Mouse (Mus musculus) left cerebral cortex, postnatal 36 days (tissue): ENCODE data around the gene Chpf2. TPM values are rescaled to one million over a fixed set of nuclear protein-coding genes. Genes with fewer than 3 reads are reported as not detected.

Source experiments
- DNase-seq, 2 experiments: peaks; one replicate each; pipeline ENCODE4 v3.0.0; 2021 to 2022; ENCODE audit warnings: low spot score in 2 of 2, mixed read lengths in 1 of 2
- intact Hi-C: fragments of 180-260 bp; cut with DNase I; formaldehyde crosslinking; loops from one replicate; pipeline ENCODE4 v1.15.1; 2025
- total RNA-seq, 2 experiments: library from RNA; stranded (reverse); gene quantifications; 2 replicates each; pipeline ENCODE4 v1.2.3; 2021

Chpf2 gene
- total RNA-seq, 2 experiments from 2014 or later = 69.2 to 76.9 TPM

- DNase-seq = no peak
- intact Hi-C loops = loop anchor here (2.0 kb wide), 1 partner anchor 23 kb away; the partner anchor contains the start of gene Smarcd3
Observed at GRCm38 (mm10) chr5:24601911-24602750, 15.6 kb downstream of the Chpf2 start.

GRCm38 (mm10) chr5:24602751-24603343, 16.3 kb downstream of the Chpf2 start:
- DNase-seq = no peak
- intact Hi-C loops = loop anchor here (2.0 kb wide), 1 partner anchor 22 kb away; the partner anchor contains the start of gene Smarcd3

- no peak for DNase-seq
- intact Hi-C loops = loop anchor here (2.0 kb wide), 1 partner anchor 21 kb away; the partner anchor contains the start of gene Smarcd3
Observed at GRCm38 (mm10) chr5:24603431-24604010, 17.0 kb downstream of the Chpf2 start.

GRCm38 (mm10) chr5:24604080-24604655, 17.6 kb downstream of the Chpf2 start:
- DNase-seq = no peak

GRCm38 (mm10) chr5:24604656-24605100, 18.1 kb downstream of the Chpf2 start:
- intact Hi-C loops = no loop called here

More at GRCm38 (mm10) chr5:24604080-24604655, 17.6 kb downstream of the Chpf2 start:
- intact Hi-C loops = no loop called here

GRCm38 (mm10) chr5:24605321-24605979, 18.9 kb downstream of the Chpf2 start:
- no peak for DNase-seq
- intact Hi-C loops = no loop called here

More at GRCm38 (mm10) chr5:24604656-24605100, 18.1 kb downstream of the Chpf2 start:
- DNase-seq = peak; percentile 81 to 83

GRCm38 (mm10) chr5:24605980-24606665, 19.6 kb downstream of the Chpf2 start:
- intact Hi-C loops = no loop called here
- no peak for DNase-seq

GRCm38 (mm10) chr5:24609388-24609787, 22.8 kb downstream of the Chpf2 start:
- intact Hi-C loops = no loop called here
- no peak for DNase-seq

- intact Hi-C loops = no loop called here
- no peak for DNase-seq
Observed at GRCm38 (mm10) chr5:24611366-24612301, 25.1 kb downstream of the Chpf2 start.

GRCm38 (mm10) chr5:24612302-24612649, 25.7 kb downstream of the Chpf2 start:
- intact Hi-C loops = no loop called here
- no peak for DNase-seq

GRCm38 (mm10) chr5:24615097-24615496, 28.6 kb downstream of the Chpf2 start:
- DNase-seq = no peak
- intact Hi-C loops = no loop called here

GRCm38 (mm10) chr5:24618921-24619320, 32.4 kb downstream of the Chpf2 start:
- intact Hi-C loops = no loop called here

GRCm38 (mm10) chr5:24620116-24620515, 33.6 kb downstream of the Chpf2 start:
- DNase-seq = no peak
- intact Hi-C loops = no loop called here

More at GRCm38 (mm10) chr5:24618921-24619320, 32.4 kb downstream of the Chpf2 start:
- DNase-seq = no peak

GRCm38 (mm10) chr5:24620626-24621025, 34.1 kb downstream of the Chpf2 start:
- intact Hi-C loops = no loop called here
- DNase-seq = no peak

GRCm38 (mm10) chr5:24622386-24623040, 36.0 kb downstream of the Chpf2 start:
- no peak for DNase-seq
- intact Hi-C loops = no loop called here

GRCm38 (mm10) chr5:24623041-24623985, 36.8 kb downstream of the Chpf2 start:
- intact Hi-C loops = no loop called here
- peak in 1 of 2 experiments; percentile 36 for DNase-seq
